Mouse (Mus musculus) forebrain, postnatal 0 days (tissue): Measurements from ENCODE around the gene E030025P04Rik. TPM values are rescaled to one million over a fixed set of nuclear protein-coding genes. Genes with fewer than 3 reads are reported as not detected.

Source experiments
- ATAC-seq: fragments of 200-750 bp; cut with Nextera tagmentation; 2 replicates; pipeline ENCODE4 v1.8.0; 2017; ENCODE audit warnings: mild to moderate bottlenecking, moderate library complexity
- DNase-seq: peaks from one replicate; pipeline ENCODE4 v3.0.0-alpha.2; 2015
- H3K27ac ChIP-seq: fragments of 300-500 bp; sonication (generic); 2 replicates; pipeline ENCODE4 v1.5.1; 2014; ENCODE audit warnings: low read depth, mild to moderate bottlenecking, antibody characterized with exemption, low read length, moderate library complexity, mixed read lengths
- H3K27me3 ChIP-seq: fragments of 300-500 bp; sonication (generic); 2 replicates; pipeline ENCODE4 v1.6.1; 2014; ENCODE audit warnings: mild to moderate bottlenecking, low read length, mixed read lengths; ENCODE audit not compliant: insufficient read depth
- H3K36me3 ChIP-seq: fragments of 300-500 bp; sonication (generic); 2 replicates; pipeline ENCODE4 v1.6.1; 2014; ENCODE audit warnings: mild to moderate bottlenecking, moderate library complexity; ENCODE audit not compliant: insufficient read depth
- H3K4me1 ChIP-seq: fragments of 300-500 bp; sonication (generic); 2 replicates; pipeline ENCODE4 v1.6.1; 2014; ENCODE audit warnings: antibody characterized with exemption; ENCODE audit not compliant: insufficient read depth
- H3K4me2 ChIP-seq: fragments of 300-500 bp; sonication (generic); 2 replicates; pipeline ENCODE4 v1.6.1; 2014; ENCODE audit warnings: low read depth, mild to moderate bottlenecking, moderate library complexity
- H3K4me3 ChIP-seq: fragments of 300-500 bp; sonication (generic); 2 replicates; pipeline ENCODE4 v1.5.1; 2014; ENCODE audit warnings: low read depth, low read length, mixed read lengths
- H3K9ac ChIP-seq: fragments of 300-500 bp; sonication (generic); 2 replicates; pipeline ENCODE4 v1.6.1; 2014; ENCODE audit warnings: mild to moderate bottlenecking
- H3K9me3 ChIP-seq: fragments of 300-500 bp; sonication (generic); 2 replicates; pipeline ENCODE4 v1.6.1; 2016; ENCODE audit warnings: low read length
- CTCF ChIP-seq: sonication (generic); IDR thresholded peaks from 2 replicates; pipeline ENCODE4 v1.5.1; 2016; ENCODE audit warnings: antibody characterized with exemption, control low read depth, low read depth
- WGBS: fragments of 180-500 bp; shearing (Covaris S2); extraction: QIAGEN DNeasy Blood & Tissue Kit; methylation state at CpG from one replicate; pipeline ENCODE4 v1.1.7; 2014; 5-methylcytosine and 5-hydroxymethylcytosine counted together
- polyA plus RNA-seq: library from polyadenylated mRNA; unstranded; fragments of >200 nt; fragmentation: Nextera tagmentation; extraction: Ambion mirVana; gene quantifications from 2 replicates; pipeline ENCODE4 v1.2.1, GENCODE M21; 2015
- total RNA-seq: library from RNA; depleted of rRNA; stranded (reverse); fragments of >200 nt; gene quantifications from 2 replicates; pipeline ENCODE4 v1.2.3, GENCODE M21; 2014

Gene E030025P04Rik
- total and polyA plus RNA-seq, 2 experiments from 2014 or later: not detected

DNA sequence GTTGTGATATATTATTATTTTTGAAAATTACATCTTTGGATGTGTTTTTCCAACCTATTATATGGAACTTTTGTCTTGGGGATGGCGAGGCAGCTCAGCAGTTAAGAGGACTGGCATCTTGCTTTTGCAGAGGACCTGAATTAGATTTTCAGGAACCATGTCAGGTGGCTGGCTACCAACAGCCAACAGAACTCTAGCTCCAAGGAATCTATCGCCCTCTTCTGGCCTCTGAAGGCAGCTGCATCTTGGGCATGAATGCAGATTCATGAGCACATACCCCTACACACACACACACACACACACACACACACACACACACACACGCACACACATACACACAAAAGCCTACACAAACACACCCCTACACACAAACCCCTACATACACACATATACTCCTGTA is 19.9 kb downstream of the E030025P04Rik start:
- Histone ChIP-seq H3K4me3 (no peak overlapping the region), H3K36me3 (no peaks in the 10 kb centered on the region), H3K27ac (no peak overlapping the region), H3K4me2 (no peak overlapping the region), H3K27me3 (no peaks in the 10 kb centered on the region), H3K9me3 (no peaks in the 10 kb centered on the region), H3K4me1 (no peaks in the 10 kb centered on the region), H3K9ac (no peak overlapping the region)
- ATAC-seq (no peak), DNase-seq (peak; percentile 31)
- TF ChIP-seq CTCF: peak; percentile 64
- 56% methylated on average over 3 of the region's 3 CpGs for WGBS

DNA sequence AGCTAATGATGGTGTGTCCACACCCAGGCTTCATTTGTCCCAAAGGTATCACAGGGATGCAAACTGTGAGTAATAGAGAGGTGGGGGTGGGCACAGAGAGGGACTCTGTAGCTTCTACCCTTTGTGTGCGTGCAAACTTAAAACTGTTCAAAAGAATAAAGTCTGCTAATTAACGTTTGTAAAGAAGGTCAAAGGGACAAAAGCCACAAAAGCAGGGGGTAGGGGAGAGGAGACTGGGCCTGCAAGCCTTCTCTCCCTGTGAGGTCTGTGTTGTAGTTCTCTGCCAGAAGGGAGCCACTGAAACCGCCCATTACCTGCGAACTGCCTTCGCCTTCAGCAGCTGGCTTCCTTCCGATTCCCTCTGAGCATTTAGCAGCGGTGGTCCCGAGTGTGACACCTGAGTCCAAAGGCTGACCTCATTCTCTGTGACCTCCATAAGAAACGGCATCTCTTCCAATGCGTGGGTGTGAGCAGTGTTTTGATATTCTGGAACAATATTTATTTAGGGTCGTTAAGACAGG is 34.3 kb downstream of the E030025P04Rik start:
- no peak overlapping the region for H3K9ac ChIP-seq
- no peak overlapping the region for H3K4me3 ChIP-seq
- no peaks in the 10 kb centered on the region for H3K9me3 ChIP-seq
- no peak for TF ChIP-seq CTCF
- no peak overlapping the region for H3K4me2 ChIP-seq
- no peak overlapping the region for H3K27ac ChIP-seq
- 20% methylated on average over 11 of the region's 11 CpGs for WGBS
- ATAC-seq (no peak), DNase-seq (no peak)
- no peaks in the 10 kb centered on the region for H3K27me3 ChIP-seq
- no peaks in the 10 kb centered on the region for H3K36me3 ChIP-seq
- 0 out of 2 replicates have a peak, but pooled peaks cover 3% of the 10 kb centered on the region for H3K4me1 ChIP-seq

DNA sequence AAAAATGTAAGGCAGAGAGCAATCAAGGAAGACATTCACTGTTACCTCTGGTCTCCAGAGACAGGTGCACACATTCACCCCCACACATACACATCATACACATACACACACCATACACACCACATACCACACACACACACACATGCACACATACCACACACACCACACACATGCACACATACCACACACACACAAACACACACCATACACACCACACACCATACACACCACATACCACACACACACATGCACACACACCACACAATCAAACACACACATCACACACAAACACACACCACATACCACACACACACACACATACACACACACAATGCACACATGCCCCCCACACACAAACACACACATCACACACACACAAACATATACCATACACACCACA is 35.1 kb downstream of the E030025P04Rik start:
- ATAC-seq (no peak), DNase-seq (no peak)
- Histone ChIP-seq H3K9ac (no peak overlapping the region), H3K27me3 (no peaks in the 10 kb centered on the region), H3K4me1 (0 out of 2 replicates have a peak, but pooled peaks cover 3% of the 10 kb centered on the region), H3K4me3 (no peak overlapping the region), H3K36me3 (no peaks in the 10 kb centered on the region), H3K4me2 (no peak overlapping the region), H3K9me3 (no peaks in the 10 kb centered on the region), H3K27ac (no peak overlapping the region)
- TF ChIP-seq CTCF: no peak

DNA sequence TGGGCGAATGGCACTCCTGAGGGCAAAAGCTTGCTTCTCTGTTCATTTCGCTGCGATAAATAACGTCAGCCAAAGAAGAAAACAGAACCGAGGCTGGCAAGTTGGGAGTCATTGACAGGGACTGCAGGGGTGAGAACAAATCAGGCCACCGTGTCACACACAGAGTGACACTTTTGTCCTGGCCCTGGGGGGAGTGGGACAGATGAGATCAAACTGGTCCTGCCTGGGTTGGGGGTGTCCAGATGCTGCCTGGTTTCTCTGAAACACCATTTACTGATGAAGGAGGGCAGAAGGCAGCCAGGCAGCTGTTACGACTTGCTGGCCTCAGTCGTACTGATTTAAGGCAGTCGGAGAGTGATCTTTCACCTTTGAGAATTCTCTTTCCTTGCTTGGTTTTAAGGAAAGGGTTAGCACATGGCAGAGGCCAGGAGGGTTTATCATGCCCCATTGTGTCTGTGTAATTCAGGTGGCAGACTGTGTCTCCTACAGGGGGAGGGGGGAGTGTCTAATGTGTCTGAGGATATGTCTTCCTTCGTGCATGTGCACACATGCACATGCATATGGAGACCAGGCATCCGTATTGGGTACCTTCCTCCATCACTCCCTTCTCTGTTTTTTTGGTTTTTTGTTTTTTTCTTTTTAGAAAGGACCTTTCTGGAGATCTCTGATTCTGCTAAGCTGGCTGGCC is 36.5 kb downstream of the E030025P04Rik start:
- ATAC-seq (no peak), DNase-seq (no peak)
- no peak overlapping the region for H3K27ac ChIP-seq

DNA sequence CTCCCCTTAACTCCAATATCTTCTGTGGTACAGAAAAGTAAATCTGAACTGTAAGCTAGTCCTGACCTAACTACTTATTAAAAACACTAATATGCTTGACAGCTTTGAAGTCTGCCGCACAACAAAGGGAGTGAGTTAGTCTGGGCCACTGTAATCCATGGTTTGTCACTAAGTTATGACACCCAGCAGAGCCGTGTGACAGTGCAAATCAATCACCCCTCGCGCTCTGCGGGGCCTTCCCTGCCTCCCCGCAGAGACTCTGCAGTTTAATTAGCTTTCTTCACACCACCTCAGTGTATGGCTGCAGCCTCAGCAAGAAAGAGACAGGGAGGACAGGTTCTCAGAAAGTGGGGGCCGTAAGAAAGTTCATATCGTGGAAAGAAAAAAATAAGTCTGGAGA is 37.4 kb downstream of the E030025P04Rik start:
- DNase-seq: no peak
- Histone ChIP-seq H3K4me3 (no peak overlapping the region), H3K36me3 (no peaks in the 10 kb centered on the region), H3K9me3 (no peaks in the 10 kb centered on the region), H3K9ac (no peak overlapping the region), H3K27me3 (no peaks in the 10 kb centered on the region), H3K27ac (no peak overlapping the region), H3K4me2 (no peak overlapping the region), H3K4me1 (0 out of 2 replicates have a peak, but pooled peaks cover 3% of the 10 kb centered on the region)
- 8% methylated on average over 8 of the region's 8 CpGs for WGBS
- TF ChIP-seq CTCF: no peak
- peak; percentile 25; the same call in 1 of the 2 replicates for ATAC-seq

More for the DNA sequence above, 36.5 kb downstream of the E030025P04Rik start:
- Histone ChIP-seq H3K9ac (no peak overlapping the region), H3K4me1 (0 out of 2 replicates have a peak, but pooled peaks cover 3% of the 10 kb centered on the region), H3K36me3 (no peaks in the 10 kb centered on the region), H3K4me3 (no peak overlapping the region), H3K9me3 (no peaks in the 10 kb centered on the region), H3K4me2 (no peak overlapping the region), H3K27me3 (no peaks in the 10 kb centered on the region)
- TF ChIP-seq CTCF: no peak
- WGBS: 38% methylated on average over 11 of the region's 11 CpGs

DNA sequence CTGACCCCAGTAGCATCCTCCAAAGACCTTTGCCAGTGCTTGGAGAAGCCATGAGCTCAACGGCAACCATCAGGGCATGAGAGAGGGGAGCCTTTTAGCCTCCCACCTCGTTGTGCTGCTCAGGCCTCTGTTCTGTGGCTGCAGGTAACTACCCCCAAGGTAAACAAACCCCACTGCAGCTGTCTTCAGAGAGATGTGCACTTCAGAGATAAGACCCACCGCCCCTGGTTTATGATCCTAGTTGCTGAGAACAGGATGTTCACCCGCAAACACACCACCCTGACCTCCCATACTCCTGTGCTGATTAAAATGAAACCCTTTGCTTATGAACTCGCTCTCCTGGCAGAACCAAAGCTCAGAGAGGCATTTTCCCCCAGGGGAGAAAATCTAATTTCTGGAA is 38.0 kb downstream of the E030025P04Rik start:
- DNase-seq: no peak

DNA sequence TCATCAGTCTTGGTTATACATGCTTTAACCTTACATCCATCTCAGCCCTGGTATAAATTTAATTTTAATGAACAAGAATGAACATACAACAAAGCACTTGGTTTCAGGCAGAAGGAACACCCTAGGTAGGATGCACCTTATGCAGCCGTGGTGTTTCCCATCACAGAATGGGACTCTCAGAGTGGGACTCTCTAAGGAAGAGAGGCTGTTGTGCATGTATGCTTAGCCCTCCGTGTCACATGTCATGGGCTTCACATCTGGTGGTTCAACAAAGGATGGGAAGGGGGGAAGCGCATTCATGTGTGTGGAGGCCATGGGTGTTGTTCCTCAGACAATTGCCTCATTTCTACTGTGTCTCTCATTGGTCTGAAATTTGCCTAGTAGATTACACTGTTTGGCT is 40.8 kb downstream of the E030025P04Rik start:
- Histone ChIP-seq H3K36me3 (no peaks in the 10 kb centered on the region), H3K27me3 (no peaks in the 10 kb centered on the region), H3K4me3 (no peak overlapping the region), H3K9ac (no peak overlapping the region), H3K9me3 (no peaks in the 10 kb centered on the region), H3K27ac (no peak overlapping the region), H3K4me2 (no peak overlapping the region), H3K4me1 (0 out of 2 replicates have a peak, but pooled peaks cover 3% of the 10 kb centered on the region)
- WGBS: 93% methylated on average over 3 of the region's 3 CpGs
- no peak for TF ChIP-seq CTCF
- DNase-seq: no peak
- ATAC-seq: no peak

More for the DNA sequence above, 38.0 kb downstream of the E030025P04Rik start:
- no peak for ATAC-seq
- Histone ChIP-seq H3K27ac (no peak overlapping the region), H3K36me3 (no peaks in the 10 kb centered on the region), H3K27me3 (no peaks in the 10 kb centered on the region), H3K4me2 (no peak overlapping the region), H3K9me3 (no peaks in the 10 kb centered on the region), H3K4me3 (no peak overlapping the region), H3K9ac (no peak overlapping the region), H3K4me1 (0 out of 2 replicates have a peak, but pooled peaks cover 3% of the 10 kb centered on the region)
- TF ChIP-seq CTCF: no peak
- 37% methylated on average over 5 of the region's 5 CpGs for WGBS
